Mouse (Mus musculus) intestine, postnatal 0 days (tissue): Measurements from ENCODE around the gene Ttc37. TPM values are rescaled to one million over a fixed set of nuclear protein-coding genes. Genes with fewer than 3 reads are reported as not detected.

Experiments
- ATAC-seq: fragments of 200-750 bp; cut with Nextera tagmentation; 2 replicates; pipeline ENCODE4 v1.8.0; 2017; ENCODE audit warnings: mild to moderate bottlenecking, moderate TSS enrichment, moderate library complexity
- H3K27ac ChIP-seq: fragments of 300-500 bp; sonication (generic); 2 replicates; pipeline ENCODE4 v1.5.1; 2014; ENCODE audit warnings: mild to moderate bottlenecking, low read depth, low read length, moderate library complexity
- H3K27me3 ChIP-seq: fragments of 300-500 bp; sonication (generic); replicated peaks from 2 replicates; pipeline ENCODE4 v1.6.1; 2014; ENCODE audit warnings: low read length, mixed read lengths; ENCODE audit not compliant: control insufficient read depth, insufficient read depth
- H3K36me3 ChIP-seq: fragments of 300-500 bp; sonication (generic); 2 replicates; pipeline ENCODE4 v1.6.1; 2014; ENCODE audit warnings: mild to moderate bottlenecking, moderate library complexity; ENCODE audit not compliant: control insufficient read depth, insufficient read depth
- H3K4me1 ChIP-seq: fragments of 300-500 bp; sonication (generic); replicated peaks from 2 replicates; pipeline ENCODE4 v1.6.1; 2014; ENCODE audit warnings: antibody characterized with exemption, low read length, mixed read lengths; ENCODE audit not compliant: control insufficient read depth, insufficient read depth
- H3K4me2 ChIP-seq: fragments of 300-500 bp; sonication (generic); replicated peaks from 2 replicates; pipeline ENCODE4 v1.6.1; 2014; ENCODE audit warnings: low read depth, mild to moderate bottlenecking, moderate library complexity
- H3K4me3 ChIP-seq: fragments of 300-500 bp; sonication (generic); 2 replicates; pipeline ENCODE4 v1.5.1; 2014; ENCODE audit warnings: low read depth, low read length
- H3K9ac ChIP-seq: fragments of 300-500 bp; sonication (generic); 2 replicates; pipeline ENCODE4 v1.6.1; 2014; ENCODE audit warnings: mild to moderate bottlenecking, low read depth, low read length
- H3K9me3 ChIP-seq: fragments of 300-500 bp; sonication (generic); 2 replicates; pipeline ENCODE4 v1.6.1; 2016; ENCODE audit warnings: mixed run types; ENCODE audit not compliant: control insufficient read depth
- CTCF ChIP-seq: sonication (generic); IDR thresholded peaks from 2 replicates; pipeline ENCODE4 v1.5.1; 2016; ENCODE audit warnings: low read depth, mild to moderate bottlenecking, control low read depth, antibody characterized with exemption, moderate library complexity
- WGBS: fragments of 180-500 bp; shearing (Covaris S2); extraction: QIAGEN DNeasy Blood & Tissue Kit; methylation state at CpG from one replicate; pipeline ENCODE4 v1.1.7; 2014; 5-methylcytosine and 5-hydroxymethylcytosine counted together
- polyA plus RNA-seq: library from polyadenylated mRNA; unstranded; fragments of >200 nt; fragmentation: Nextera tagmentation; extraction: Ambion mirVana; gene quantifications from 2 replicates; pipeline ENCODE4 v1.2.1, GENCODE M21; 2015

Ttc37 gene
- polyA plus RNA-seq, 1 experiment from 2014 or later, result 4.0 TPM

DNA sequence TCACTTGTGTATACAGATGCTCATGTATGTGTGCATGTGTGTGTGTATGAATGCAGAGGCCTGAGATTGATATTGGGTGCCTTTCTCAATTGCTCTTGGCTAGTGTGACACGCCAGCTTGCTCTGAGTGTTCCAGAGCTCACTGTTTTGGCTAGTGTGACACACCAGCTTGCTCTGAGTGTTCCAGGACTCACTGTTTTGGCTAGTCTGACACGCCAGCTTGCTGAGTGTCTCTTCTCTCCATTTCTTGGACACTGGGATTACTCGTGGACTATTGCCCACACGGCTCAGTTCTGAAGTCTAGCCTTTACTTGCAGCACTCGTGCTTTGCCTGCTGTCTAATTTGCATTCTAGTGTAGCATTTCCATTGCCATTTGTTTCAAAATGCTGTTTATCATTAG is 80.2 kb downstream of the Ttc37 start:
- Histone ChIP-seq H3K4me1 (no peaks in the 10 kb centered on the region), H3K9ac (no peak overlapping the region), H3K4me2 (no peak overlapping the region), H3K9me3 (peaks cover 4% of the 10 kb centered on the region; the same call in 1 of the 2 replicates), H3K4me3 (no peak overlapping the region), H3K27me3 (no peaks in the 10 kb centered on the region), H3K36me3 (peaks cover 20% of the 10 kb centered on the region), H3K27ac (no peak overlapping the region)
- no peak for TF ChIP-seq CTCF
- ATAC-seq, result no peak
- 95% methylated on average over 5 of the region's 5 CpGs for WGBS

DNA sequence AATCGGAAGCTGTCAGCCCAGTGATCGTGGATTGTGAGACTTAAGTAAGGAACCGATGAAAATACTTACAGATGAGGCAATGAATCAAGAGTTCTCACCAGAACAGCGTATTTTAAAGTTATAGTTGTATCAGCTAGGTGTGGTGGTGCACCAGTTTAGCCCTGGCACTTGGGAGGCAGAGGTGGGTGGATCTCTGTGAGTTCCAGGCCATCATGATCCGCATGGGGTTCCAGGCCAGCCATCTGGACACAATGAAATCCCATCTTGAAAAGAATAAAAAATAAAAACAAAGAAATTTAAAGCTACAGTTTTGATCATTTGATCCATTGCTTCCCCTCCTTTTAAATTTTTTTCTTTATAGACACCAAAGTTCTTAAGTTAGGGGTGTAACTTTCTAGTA is 89.1 kb downstream of the Ttc37 start:
- no peaks in the 10 kb centered on the region for H3K9me3 ChIP-seq
- no peak overlapping the region for H3K9ac ChIP-seq
- no peak overlapping the region for H3K4me3 ChIP-seq
- H3K27ac ChIP-seq, result no peak overlapping the region
- H3K4me2 ChIP-seq, result no peak overlapping the region
- H3K4me1 ChIP-seq, result no peaks in the 10 kb centered on the region
- no peak for ATAC-seq
- no peak for TF ChIP-seq CTCF
- WGBS, result 92% methylated on average over 5 of the region's 5 CpGs
- H3K36me3 ChIP-seq, result peaks cover 20% of the 10 kb centered on the region; the same call in 1 of the 2 replicates
- H3K27me3 ChIP-seq, result no peaks in the 10 kb centered on the region

DNA sequence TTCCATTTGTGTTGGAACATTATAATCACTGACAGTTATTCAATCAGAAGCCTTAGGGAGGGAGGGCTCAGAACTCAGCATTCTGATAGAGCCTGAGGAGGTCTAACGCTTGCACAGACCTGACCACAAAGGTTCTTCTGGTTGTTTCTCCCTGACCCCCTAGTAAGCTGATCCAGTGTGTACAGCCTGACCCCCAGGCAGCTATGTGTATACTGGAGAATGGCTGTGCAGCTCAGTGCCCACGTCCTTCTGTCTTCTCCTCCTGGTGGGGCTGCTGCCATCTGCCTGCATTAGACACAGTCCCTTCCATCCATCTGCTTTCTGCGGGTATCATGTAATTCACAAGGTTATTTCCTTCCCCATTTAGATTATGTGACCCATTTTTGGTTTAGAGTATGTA is 90.7 kb downstream of the Ttc37 start:
- TF ChIP-seq CTCF, result no peak
- Histone ChIP-seq H3K36me3 (peaks cover 18% of the 10 kb centered on the region; the same call in 1 of the 2 replicates), H3K4me1 (no peaks in the 10 kb centered on the region), H3K4me3 (no peak overlapping the region), H3K9ac (no peak overlapping the region), H3K27me3 (no peaks in the 10 kb centered on the region), H3K9me3 (no peaks in the 10 kb centered on the region), H3K27ac (no peak overlapping the region), H3K4me2 (no peak overlapping the region)
- WGBS, result 83% methylated on average over 3 of the region's 3 CpGs
- ATAC-seq, result no peak

- no peak for ATAC-seq
- Histone ChIP-seq H3K4me3 (no peak overlapping the region), H3K36me3 (peaks cover 18% of the 10 kb centered on the region; the same call in 1 of the 2 replicates), H3K4me2 (no peak overlapping the region), H3K27me3 (no peaks in the 10 kb centered on the region), H3K9ac (no peak overlapping the region), H3K4me1 (no peaks in the 10 kb centered on the region), H3K9me3 (no peaks in the 10 kb centered on the region), H3K27ac (no peak overlapping the region)
- WGBS, result 65% methylated on average over 3 of the region's 3 CpGs
- TF ChIP-seq CTCF, result no peak
These were observed 91.7 kb downstream of the Ttc37 start for GRCm38 (mm10) chr13:76190273-76190672.

GRCm38 (mm10) chr13:76194937-76195336 is 96.4 kb downstream of the Ttc37 start:
- Histone ChIP-seq H3K9me3 (no peaks in the 10 kb centered on the region), H3K4me3 (no peak overlapping the region), H3K4me2 (no peak overlapping the region), H3K27ac (no peak overlapping the region), H3K9ac (no peak overlapping the region), H3K27me3 (no peaks in the 10 kb centered on the region), H3K36me3 (peaks cover 6% of the 10 kb centered on the region; the same call in 1 of the 2 replicates), H3K4me1 (no peaks in the 10 kb centered on the region)
- no peak for ATAC-seq
- TF ChIP-seq CTCF, result no peak

DNA sequence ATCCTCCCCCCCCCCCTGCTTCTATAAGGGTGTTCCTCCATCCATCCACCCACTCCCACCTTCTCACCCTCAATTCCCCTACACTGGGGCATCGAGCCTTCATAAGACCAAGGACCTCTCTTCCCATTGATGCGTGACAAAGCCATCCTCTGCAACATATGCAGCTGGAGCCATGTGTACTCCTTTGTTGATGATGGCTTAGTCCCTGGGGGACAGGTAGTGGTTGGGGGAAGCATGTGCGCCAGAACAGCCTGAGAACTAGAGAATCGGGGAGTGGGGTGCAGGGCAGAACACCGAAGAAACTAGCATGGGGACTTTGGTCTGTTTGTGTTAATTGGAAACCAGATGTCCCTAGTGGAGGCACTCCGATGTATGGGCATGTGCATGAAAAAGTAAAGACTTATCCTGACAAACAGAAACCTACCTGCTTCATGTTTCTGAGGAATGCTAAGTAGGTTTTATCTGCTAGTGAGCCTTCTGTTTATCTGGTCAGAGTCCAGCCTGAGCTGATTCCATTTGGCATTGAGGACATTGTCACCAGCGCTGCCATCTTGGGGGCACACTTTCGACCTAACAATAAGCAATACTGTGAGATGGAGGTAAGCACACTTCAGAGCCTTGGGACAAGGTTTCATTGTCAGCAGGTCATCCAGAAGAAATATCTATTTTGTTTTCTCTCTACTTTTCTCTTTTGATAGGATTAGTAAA is 97.1 kb downstream of the Ttc37 start:
- ATAC-seq, result no peak

More for the DNA sequence above, 97.1 kb downstream of the Ttc37 start:
- no peaks in the 10 kb centered on the region for H3K27me3 ChIP-seq
- no peak overlapping the region for H3K4me2 ChIP-seq
- H3K27ac ChIP-seq, result no peak overlapping the region
- TF ChIP-seq CTCF, result no peak
- peaks cover 6% of the 10 kb centered on the region; the same call in 1 of the 2 replicates for H3K36me3 ChIP-seq
- no peaks in the 10 kb centered on the region for H3K4me1 ChIP-seq
- H3K4me3 ChIP-seq, result no peak overlapping the region
- no peak overlapping the region for H3K9ac ChIP-seq
- 91% methylated on average over 8 of the region's 8 CpGs for WGBS
- H3K9me3 ChIP-seq, result no peaks in the 10 kb centered on the region
